Mouse (Mus musculus): Measurements from ENCODE around the gene Rcn1.

The Rcn1 gene

DNA sequence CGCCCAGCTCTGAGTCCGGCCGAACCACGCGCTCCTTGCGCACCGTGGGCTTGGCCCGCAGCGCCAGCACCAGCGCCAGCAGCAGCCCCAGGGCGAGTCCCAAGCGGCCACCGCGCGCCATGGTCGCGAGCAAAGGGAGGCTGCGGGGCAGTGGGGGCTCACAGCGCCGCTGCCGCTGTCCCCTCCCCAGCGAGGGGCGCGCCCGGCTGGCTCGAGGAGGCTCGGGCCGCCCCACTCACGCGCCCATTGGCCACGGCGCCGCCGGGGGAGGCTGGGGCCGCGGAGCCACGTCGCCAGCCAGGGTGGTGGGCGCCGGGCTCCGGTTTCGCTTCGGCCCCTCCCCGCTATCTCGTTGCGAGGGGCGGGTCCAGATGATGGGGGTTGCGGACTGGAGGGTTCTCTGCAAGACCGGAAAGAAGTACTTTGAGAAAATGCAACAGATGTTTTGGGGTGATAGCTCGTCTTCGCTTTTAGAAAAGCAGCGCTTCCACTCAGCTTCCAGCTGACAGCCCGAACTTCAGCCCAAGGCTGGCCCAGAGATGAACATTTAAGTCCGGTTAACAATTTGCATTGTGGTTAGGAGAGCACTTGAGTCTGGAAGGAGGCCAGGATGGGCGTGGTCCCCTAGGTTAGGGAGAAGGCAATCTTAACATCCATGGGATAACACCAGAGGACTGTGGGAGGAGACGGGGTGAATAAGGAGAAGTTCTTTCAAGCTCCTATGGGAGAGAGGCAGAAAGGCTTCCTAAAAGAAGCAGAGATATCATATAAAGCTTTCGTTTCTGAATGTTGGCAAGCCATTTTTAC is at the start of gene Rcn1:
Gene Rcn1, minus strand, starts transcription at position 235 of the 807 bp plus-strand sequence.
- CTCF ChIA-PET: interaction anchor here in 1 of 4 experiments (1.5 kb wide), 1 partner anchor 88 kb away, joined by 3 read pairs; no protein-coding TSS in a partner anchor

DNA sequence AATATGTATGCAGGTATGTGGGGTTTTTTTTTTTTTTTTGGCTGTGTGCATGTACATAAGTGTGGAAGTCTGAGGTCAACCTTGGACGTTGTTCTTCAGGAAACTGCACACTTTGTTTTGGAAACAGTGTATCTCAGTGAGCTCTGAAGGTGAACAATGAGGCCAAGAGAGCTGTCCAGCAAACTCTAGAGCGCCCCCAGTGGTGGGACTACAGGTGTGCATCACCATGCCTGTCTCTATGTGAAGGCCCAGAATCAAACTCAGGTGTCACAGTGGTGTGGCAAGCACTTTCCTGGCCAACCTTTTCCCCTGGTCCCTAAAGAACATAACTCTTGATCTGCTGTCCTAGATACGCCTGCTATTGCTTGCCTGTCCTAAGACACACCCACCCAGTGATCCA is 45.0 kb upstream of the Rcn1 start:
- ChIA-PET POLR2A (interaction anchor here in 3 of 4 experiments (0.6 to 1.2 kb wide), 5 partner anchors 45 to 981 kb away, joined by 3 to 10 read pairs (median 3); partner anchors contain the start of gene Rcn1 (in 2 of the 3)), CTCF (interaction anchor here (0.6 to 1.5 kb wide), 24 partner anchors 10 to 756 kb away, joined by 3 to 19 read pairs (median 4); no protein-coding TSS in a partner anchor)

More for the DNA sequence above, at the start of gene Rcn1:
- POLR2A ChIA-PET: interaction anchor here (0.6 to 5.8 kb wide), 38 partner anchors 9 to 845 kb away, joined by 3 to 25 read pairs (median 3); no protein-coding TSS in a partner anchor

DNA sequence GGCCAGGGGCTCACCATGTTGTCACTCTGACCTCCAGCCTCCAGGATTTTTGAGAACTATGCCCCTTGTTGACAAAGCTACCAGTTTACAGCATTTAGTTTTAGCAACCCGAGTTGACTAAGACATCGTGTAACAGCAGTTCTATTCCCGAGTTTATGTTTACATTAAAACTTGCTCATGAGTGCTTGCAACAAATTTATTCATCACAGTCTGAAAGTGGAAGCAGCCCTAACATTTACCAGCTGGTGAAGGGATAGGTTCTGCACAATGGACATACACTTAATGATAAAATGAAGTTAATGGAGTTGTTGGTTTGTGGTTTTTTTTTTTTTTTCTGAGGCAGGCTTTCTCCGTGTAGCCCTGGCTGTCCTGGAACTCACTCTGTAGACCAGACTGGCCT is 39.9 kb upstream of the Rcn1 start:
- ChIA-PET POLR2A (interaction anchor here in 2 of 4 experiments (0.6 to 1.3 kb wide), 4 partner anchors 10 to 392 kb away, joined by 3 to 5 read pairs (median 4); no protein-coding TSS in a partner anchor), CTCF (no interaction called here)

DNA sequence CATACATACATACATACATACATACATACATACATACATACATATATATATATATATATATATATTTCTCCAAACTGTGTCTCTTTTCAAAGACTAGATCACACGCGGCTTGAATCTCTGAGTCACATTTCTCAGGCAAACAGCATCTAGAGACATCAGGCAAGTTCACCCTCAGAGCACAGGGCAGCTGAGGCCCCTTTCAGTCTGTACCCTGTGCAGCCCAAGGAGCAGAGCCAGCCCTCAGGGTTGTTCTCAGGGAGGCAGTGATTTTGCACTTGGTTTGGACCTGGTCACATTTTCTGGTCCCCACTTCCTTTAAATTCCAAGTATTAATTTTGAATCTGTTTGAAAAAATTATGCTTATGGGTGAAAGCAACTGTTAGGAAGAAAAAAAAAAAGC is 39.4 kb upstream of the Rcn1 start:
- POLR2A ChIA-PET: interaction anchor here in 2 of 4 experiments (0.6 to 0.7 kb wide), 2 partner anchors 105 to 391 kb away, joined by 3 to 4 read pairs; no protein-coding TSS in a partner anchor
- CTCF ChIA-PET: interaction anchor here in 1 of 4 experiments (0.6 kb wide), 1 partner anchor 645 kb away, joined by 3 read pairs; no protein-coding TSS in a partner anchor

DNA sequence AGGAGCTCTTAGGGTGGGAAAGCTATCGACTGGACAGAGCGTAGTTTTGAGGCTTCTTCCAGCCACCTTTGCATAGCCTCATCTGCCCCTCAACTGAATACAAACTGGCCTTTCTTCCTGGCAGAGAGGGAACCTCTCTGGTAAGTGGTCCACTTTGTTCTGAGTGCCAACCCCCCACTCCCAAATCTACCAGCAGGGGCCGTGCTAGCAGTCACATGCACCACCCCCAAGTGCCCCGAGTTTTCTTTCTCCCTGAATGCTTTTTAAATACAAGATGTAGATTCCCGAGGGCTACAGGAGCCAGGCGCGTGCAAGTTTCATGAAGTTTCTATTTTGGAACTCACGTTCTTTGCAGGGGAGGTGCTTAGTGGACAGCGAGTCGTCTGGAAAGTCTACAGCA is 33.8 kb upstream of the Rcn1 start:
- POLR2A ChIA-PET: no interaction called here
- CTCF ChIA-PET: interaction anchor here in 2 of 4 experiments (0.6 to 0.7 kb wide), 3 partner anchors 98 to 443 kb away, joined by 3 to 4 read pairs (median 3); no protein-coding TSS in a partner anchor

DNA sequence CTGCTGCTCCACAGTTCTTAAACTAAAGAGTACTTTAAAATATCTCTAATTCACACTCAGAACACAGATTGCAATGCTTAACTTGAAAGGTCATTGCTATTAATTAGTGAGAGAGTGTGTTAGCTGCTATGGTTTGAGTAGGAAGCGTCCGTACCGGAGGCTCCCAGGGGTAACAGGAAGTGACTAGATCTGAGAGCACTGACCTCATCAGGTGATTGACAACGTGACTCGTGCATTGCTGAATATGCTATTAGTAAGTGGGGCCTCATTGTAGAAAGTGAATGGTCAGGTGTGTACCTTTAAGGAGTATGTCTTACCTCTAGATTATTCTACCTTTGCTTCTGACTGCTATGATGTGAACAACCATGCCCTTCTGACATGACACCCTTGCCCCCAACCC is 31.3 kb upstream of the Rcn1 start:
- ChIA-PET CTCF (no interaction called here), POLR2A (interaction anchor here in 1 of 4 experiments (2.1 kb wide), 1 partner anchor 31 kb away, joined by 5 read pairs; the partner anchor contains the start of gene Rcn1)

DNA sequence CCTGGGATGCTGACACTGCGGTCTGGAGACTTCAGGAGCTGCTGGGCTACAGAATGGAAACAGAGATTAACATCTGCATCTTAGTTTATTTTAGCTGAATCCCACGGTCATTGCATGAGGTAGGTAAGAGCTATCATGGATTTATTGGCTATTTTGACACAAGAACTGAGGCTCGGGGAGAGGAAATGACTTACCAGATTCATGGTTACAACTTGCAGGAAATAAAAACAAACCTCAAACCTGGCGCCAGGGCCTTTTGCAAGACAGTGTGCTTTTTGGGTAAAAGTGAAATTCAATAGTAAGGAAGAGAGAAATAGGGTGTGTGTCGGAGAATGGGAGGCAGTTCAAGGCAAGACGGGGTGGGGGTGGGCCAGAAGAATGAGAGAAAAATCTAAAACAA is 30.8 kb upstream of the Rcn1 start:
- ChIA-PET CTCF (interaction anchor here in 1 of 4 experiments (1.5 kb wide), 1 partner anchor 98 kb away, joined by 9 read pairs; no protein-coding TSS in a partner anchor), POLR2A (interaction anchor here in 2 of 4 experiments (1.5 to 2.1 kb wide), 2 partner anchors 10 to 30 kb away, joined by 4 to 5 read pairs; partner anchors contain the start of gene Rcn1 (in 1 of the 2))

DNA sequence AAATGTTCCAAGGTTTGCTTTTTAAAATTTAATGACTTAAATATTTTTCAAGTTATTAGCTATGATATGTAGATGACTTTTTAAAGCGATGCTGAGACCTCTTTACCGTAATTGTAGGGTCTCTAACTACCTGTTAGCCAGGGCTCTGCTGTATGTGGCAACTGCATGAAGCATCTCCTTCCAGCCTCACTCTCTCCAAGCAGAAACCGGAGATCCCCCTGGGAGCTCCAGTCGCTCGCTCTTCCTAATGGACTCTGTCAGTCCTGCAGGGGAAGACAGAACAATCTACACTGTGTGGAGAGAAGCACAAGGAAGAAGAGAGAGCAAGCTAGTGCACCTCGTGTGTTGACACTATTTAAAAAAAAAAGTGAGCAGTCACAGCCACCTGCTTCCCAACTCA is 29.3 kb upstream of the Rcn1 start:
- POLR2A ChIA-PET: interaction anchor here in 2 of 4 experiments (1.2 to 2.1 kb wide), 4 partner anchors 11 to 117 kb away, joined by 3 to 5 read pairs (median 4); partner anchors contain the start of gene Rcn1 (in 1 of the 2)
- CTCF ChIA-PET: interaction anchor here (0.5 to 2.7 kb wide), 9 partner anchors 15 to 342 kb away, joined by 3 to 15 read pairs (median 4); no protein-coding TSS in a partner anchor

DNA sequence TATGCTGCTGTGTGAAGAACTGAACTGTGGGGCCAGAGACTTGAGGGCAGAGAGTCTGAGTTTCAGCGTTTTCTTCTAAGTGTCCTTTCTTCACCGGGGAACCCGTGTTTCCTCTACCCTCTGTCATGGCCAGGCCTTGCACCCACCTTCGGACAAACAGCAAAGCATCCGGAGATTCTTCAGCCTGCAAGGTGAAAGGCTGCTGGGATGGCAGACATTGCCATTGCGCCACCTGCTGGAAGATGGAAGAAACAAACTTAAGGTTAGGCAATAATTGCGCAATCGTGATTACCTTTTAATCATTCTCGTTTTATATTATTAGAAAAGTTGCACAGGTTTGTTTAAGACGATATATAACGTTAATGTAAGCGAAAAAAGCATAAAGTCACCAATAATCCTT is 28.9 kb upstream of the Rcn1 start:
- ChIA-PET CTCF (interaction anchor here in 2 of 4 experiments (0.5 to 2.7 kb wide), 3 partner anchors 16 to 210 kb away, joined by 3 to 15 read pairs (median 7); no protein-coding TSS in a partner anchor), POLR2A (interaction anchor here in 2 of 4 experiments (1.2 to 2.1 kb wide), 3 partner anchors 28 to 117 kb away, joined by 3 to 5 read pairs (median 3); partner anchors contain the start of gene Rcn1 (in 1 of the 2))

DNA sequence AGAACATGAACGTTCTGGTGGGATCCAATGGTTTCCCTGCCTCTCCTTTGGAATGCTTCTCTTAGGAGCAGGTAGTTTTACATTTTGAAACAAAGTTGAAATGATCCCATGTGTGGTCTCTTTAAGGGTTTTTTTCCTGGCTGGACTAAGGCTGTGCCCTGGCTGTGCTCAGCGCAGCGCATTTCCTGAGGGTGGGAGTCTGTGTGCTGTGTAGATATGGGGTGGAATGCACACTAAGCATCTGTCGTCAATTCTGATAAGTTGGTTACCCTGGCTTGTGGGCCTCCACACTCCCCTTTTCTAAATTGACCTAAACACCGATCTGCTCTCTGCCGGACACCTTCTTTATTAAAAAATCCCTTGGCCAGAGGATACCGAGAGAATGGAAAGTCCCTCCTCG is 28.3 kb upstream of the Rcn1 start:
- CTCF ChIA-PET: interaction anchor here in 1 of 4 experiments (2.7 kb wide), 1 partner anchor 60 kb away, joined by 15 read pairs; no protein-coding TSS in a partner anchor
- POLR2A ChIA-PET: no interaction called here

DNA sequence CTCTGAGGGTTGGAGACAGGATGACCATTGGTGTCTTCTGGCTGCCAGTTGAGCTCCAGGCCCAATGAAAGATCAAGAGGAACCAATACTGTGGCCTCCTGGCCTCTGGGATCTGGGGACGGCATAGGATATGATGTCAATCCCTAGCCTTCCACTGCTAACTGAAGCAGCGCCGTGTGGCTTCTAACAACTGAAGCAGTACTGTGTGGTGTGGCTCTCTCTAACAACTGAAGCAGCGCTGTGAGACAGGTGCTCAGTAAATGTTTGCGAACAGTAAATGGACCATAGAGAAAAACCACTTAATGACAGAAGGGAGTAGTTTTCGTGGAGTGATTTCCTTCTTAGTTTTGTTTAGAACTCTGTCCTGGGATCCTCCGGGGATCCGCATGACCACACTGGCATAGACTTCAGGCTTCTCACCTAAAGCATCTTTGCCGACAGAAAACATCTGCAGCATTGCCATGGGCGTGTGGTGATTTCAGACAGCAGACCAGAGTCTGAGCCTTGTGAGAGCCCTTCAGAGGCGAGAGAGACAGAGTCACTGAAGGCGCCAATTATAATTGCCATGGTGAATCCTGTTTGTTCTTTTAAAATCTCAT is 19.6 kb upstream of the Rcn1 start:
- CTCF ChIA-PET: no interaction called here
- POLR2A ChIA-PET: interaction anchor here in 1 of 4 experiments (1.6 kb wide), 1 partner anchor 40 kb away, joined by 3 read pairs; no protein-coding TSS in a partner anchor

DNA sequence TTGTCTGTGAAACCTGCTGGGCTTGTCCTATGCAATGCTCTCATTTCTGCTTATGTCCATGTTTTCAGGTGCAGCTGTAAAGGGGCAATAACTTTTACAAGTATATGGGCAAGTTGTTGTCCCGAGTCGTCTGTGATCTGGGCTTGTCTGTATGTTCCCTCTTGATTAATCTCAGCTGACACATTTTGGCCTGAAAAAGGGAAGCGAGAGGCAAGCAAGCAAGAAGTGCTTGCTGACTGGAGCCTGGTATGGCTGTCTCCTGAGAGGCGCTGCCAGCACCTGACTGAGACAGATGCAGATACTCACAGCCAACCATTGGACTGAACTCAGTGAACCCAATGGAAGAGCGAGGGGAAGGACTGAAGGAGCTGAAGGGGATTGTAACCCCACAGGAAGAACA is 18.5 kb upstream of the Rcn1 start:
- CTCF ChIA-PET: interaction anchor here in 2 of 4 experiments (0.8 to 1.1 kb wide), 2 partner anchors 78 to 107 kb away, joined by 3 read pairs; no protein-coding TSS in a partner anchor
- POLR2A ChIA-PET: interaction anchor here in 1 of 4 experiments (0.7 to 1.6 kb wide), 4 partner anchors 22 to 79 kb away, joined by 3 read pairs; no protein-coding TSS in a partner anchor

DNA sequence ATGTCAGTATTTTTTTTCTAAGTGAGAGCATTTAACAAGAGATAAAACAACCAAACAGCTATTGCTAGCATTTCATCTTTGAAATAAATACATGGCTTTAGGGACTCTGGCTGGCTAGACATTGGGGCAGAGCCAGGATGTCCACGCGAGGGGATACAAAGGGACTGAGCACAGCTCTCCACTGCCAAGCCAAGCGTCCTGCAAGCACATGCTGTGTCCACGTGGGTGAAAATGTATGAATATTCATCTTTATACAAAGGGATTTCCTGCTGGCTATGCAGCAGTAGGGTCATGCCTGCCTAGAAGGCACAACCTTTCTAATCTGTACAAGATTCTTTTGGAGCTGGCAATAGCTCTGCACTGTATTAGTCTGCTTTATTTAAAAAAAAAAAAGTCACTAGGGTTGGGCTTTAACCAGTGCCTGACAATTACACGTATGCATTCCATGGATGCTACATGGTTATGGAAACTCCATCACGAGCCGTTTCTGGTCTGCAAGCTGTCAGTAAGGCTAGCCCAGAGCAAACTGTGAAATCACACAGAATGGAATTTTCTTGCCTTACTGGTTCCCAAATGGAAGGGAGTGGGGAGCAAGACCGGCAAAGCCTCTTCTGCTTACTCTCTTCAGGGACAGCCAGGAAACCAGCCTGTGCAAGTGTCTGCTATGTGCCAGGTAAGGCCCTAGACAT is 17.7 kb upstream of the Rcn1 start:
- POLR2A ChIA-PET: interaction anchor here in 1 of 4 experiments (0.7 to 1.6 kb wide), 3 partner anchors 21 to 80 kb away, joined by 3 read pairs; no protein-coding TSS in a partner anchor
- CTCF ChIA-PET: interaction anchor here in 3 of 4 experiments (0.5 to 1.1 kb wide), 5 partner anchors 9 to 106 kb away, joined by 3 to 4 read pairs (median 3); no protein-coding TSS in a partner anchor

DNA sequence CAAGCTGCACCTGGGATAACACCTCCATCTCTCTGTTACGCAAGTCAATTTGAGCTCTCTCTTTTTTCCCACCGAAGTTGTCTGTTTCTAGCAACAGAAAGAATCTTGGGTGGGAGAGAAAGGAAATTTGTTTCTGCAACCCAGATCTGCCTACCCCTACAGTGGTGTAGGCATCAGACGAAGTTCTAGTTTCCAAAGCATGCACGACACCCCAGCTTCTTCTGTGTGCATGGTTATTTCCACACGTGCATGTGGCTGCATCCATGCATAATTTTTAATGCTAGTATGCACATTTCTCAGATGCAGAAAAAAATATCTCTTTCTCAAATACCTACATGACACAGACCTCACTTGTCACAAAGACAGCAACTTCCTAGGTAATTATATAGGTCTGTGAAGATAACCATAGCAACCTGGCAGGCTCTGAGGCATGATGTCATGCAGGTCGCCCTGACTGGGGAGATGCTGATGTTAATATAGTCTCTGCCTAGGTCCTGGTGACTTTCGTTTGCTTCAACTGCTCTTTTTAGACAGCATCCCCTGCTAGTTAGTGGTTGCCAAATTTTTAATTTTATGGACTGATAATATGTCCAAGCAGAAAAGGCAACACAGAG is 17.0 kb upstream of the Rcn1 start:
- POLR2A ChIA-PET: interaction anchor here in 1 of 4 experiments (1.2 kb wide), 1 partner anchor 20 kb away, joined by 3 read pairs; no protein-coding TSS in a partner anchor
- CTCF ChIA-PET: interaction anchor here in 2 of 4 experiments (0.5 to 1.0 kb wide), 2 partner anchors 9 to 76 kb away, joined by 3 read pairs; no protein-coding TSS in a partner anchor

DNA sequence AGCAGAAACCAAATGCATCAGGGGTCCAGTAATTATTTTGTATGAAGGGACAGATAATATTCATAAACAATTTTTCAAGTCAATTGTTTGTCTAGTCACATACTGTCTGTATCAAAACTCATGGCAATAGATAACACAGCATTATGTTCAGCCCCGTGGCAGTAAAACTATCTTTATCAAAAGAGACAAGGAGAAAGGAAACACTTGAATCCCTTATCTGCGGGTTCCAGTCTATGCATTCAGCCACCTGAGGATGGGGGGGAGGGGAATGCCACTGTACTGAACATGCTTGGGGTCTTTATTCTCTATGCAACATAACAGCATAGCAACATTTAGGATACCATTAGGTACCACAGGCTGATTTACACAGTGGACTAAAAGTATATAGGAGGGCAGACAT is 15.2 kb upstream of the Rcn1 start:
- CTCF ChIA-PET: no interaction called here
- POLR2A ChIA-PET: no interaction called here

DNA sequence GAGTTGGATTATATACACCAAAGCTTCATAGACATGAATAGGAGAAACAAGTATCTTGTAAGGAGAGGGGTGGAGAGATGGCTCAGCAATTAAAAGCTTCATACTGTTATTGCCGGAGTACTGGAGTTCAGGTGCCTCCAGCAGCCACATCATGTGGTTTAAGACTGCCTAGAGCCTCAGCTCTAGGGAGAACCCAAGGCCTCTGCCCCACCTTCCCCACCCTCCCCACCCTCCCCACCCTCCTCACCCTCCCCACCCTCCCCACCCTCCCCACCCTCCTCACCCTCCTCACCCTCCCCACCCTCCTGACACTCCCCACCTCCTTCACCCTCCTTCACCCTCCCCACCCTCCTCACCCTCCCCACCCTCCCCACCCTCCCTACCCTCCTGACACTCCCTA is 10.1 kb upstream of the Rcn1 start:
- ChIA-PET POLR2A (interaction anchor here in 3 of 4 experiments (0.6 to 2.0 kb wide), 4 partner anchors 10 to 109 kb away, joined by 3 to 25 read pairs (median 8); partner anchors contain the start of gene Rcn1 (in 2 of the 3)), CTCF (no interaction called here)

DNA sequence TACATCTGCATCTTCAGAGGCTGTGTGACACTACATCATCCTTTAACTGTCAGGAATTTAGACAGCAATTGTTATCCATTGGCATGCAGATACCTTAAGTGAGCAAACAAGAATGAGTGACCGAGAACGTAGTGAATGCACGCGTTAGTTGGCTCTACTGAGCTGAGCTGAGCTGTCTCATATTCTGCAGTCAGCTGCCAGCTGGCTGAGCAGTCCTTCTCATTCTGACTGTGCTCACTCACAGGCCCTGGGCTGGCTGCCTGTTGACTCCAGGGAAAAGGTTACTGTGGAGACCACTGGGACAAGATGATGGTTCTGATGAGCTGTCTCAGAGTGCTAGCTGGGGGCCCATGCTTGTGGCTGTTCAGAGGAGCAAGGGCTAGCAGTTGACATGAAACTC is 9.4 kb upstream of the Rcn1 start:
- ChIA-PET CTCF (interaction anchor here in 2 of 4 experiments (0.8 to 1.0 kb wide), 2 partner anchors 36 to 61 kb away, joined by 3 read pairs; no protein-coding TSS in a partner anchor), POLR2A (interaction anchor here (0.6 to 2.0 kb wide), 6 partner anchors 9 to 110 kb away, joined by 3 to 25 read pairs (median 4); partner anchors contain the start of gene Rcn1 (in 3 of the 4))
